Mouse (Mus musculus): Measurements from ENCODE around the gene Herc6. TPM values are rescaled to one million over a fixed set of nuclear protein-coding genes. Genes with fewer than 3 reads are reported as not detected.

The Herc6 gene
- polyA plus RNA-seq, 1 experiment: 25.0 TPM

- Histone ChIP-seq H3K4me3 (replicated peaks; ENCODE audit: control insufficient read depth, low read depth, low read length) (peak within 1 kb of the TSS; percentile 93), H3K27ac (ENCODE audit: control insufficient read depth, insufficient read depth, low read depth, low read length, poor library complexity) (peak within 1 kb of the TSS; percentile 94), H3K4me1 (ENCODE audit: control insufficient read depth, insufficient read depth, low read length) (no peaks in the 10 kb centered on the region)
- TF ChIP-seq POLR2A (IDR thresholded peaks at IDR 0.05; ENCODE audit: borderline replicate concordance, control insufficient read depth, low read depth, low read length) (peak; percentile 37; the same call in 1 of the 2 replicates), CTCF (IDR thresholded peaks at IDR 0.05; ENCODE audit: control insufficient read depth, insufficient read depth, low read length) (peak; percentile 17; the same call in 1 of the 2 replicates)
- under 1% methylated on average over 52 of the region's 52 CpGs for WGBS
These were observed 110.9 kb downstream of the Herc6 start, which contains the start of gene Pyurf for GRCm38 (mm10) chr6:57691467-57692261. Gene Pyurf (minus strand): TSS chr6:57692078.

DNA sequence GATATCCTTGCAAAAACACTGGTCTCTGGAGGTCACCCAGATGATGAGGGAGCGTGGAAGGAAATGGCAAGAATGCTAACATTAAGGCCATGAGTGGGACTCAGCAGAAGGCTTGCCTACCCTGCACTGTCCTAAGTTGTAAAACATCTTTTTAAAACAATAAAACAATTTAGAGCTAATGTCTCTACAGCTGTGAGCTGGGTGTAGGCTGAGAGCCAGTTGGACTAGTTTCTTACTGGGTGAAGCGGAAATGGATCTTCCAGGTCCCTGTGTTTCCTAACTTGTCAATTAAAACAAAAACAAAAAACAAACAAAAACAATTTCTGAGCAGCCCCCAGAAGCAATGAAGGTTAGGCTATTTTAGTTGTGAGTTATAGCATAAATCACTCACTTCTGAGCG is 112.3 kb downstream of the Herc6 start:
- no peaks in the 10 kb centered on the region for H3K4me1 ChIP-seq (ENCODE audit: control insufficient read depth, insufficient read depth, low read length)
- H3K27ac ChIP-seq (ENCODE audit: control insufficient read depth, insufficient read depth, low read depth, low read length, poor library complexity): no peak overlapping the region
- TF ChIP-seq POLR2A (IDR thresholded peaks at IDR 0.05; ENCODE audit: borderline replicate concordance, control insufficient read depth, low read depth, low read length) (no peak), CTCF (IDR thresholded peaks at IDR 0.05; ENCODE audit: control insufficient read depth, insufficient read depth, low read length) (no peak)
- WGBS: 85% methylated on average over 3 of the region's 3 CpGs
- no peak overlapping the region for H3K4me3 ChIP-seq (replicated peaks; ENCODE audit: control insufficient read depth, low read depth, low read length)

- 71% methylated on average over 4 of the region's 4 CpGs for WGBS
- H3K4me3 ChIP-seq (replicated peaks; ENCODE audit: control insufficient read depth, low read depth, low read length): no peak overlapping the region
- peaks cover 2% of the 10 kb centered on the region; the same call in 1 of the 2 replicates for H3K4me1 ChIP-seq (ENCODE audit: control insufficient read depth, insufficient read depth, low read length)
- H3K27ac ChIP-seq (ENCODE audit: control insufficient read depth, insufficient read depth, low read depth, low read length, poor library complexity): no peak overlapping the region
- no peak for TF ChIP-seq POLR2A (IDR thresholded peaks at IDR 0.05; ENCODE audit: borderline replicate concordance, control insufficient read depth, low read depth, low read length)
- no peak for TF ChIP-seq CTCF (IDR thresholded peaks at IDR 0.05; ENCODE audit: control insufficient read depth, insufficient read depth, low read length)
These were observed 120.9 kb downstream of the Herc6 start for GRCm38 (mm10) chr6:57701686-57702085.

GRCm38 (mm10) chr6:57702376-57702742 is 121.6 kb downstream of the Herc6 start, which contains the start of gene Lancl2:
Gene Lancl2 (plus strand): TSS chr6:57702540.
- Histone ChIP-seq H3K27ac (ENCODE audit: control insufficient read depth, insufficient read depth, low read depth, low read length, poor library complexity) (peak within 1 kb of the TSS; percentile 93), H3K4me3 (replicated peaks; ENCODE audit: control insufficient read depth, low read depth, low read length) (peak within 1 kb of the TSS; percentile 72), H3K4me1 (ENCODE audit: control insufficient read depth, insufficient read depth, low read length) (peaks cover 2% of the 10 kb centered on the region; the same call in 1 of the 2 replicates)
- WGBS: under 1% methylated on average over 10 of the region's 10 CpGs
- no peak for TF ChIP-seq CTCF (IDR thresholded peaks at IDR 0.05; ENCODE audit: control insufficient read depth, insufficient read depth, low read length)
- no peak for TF ChIP-seq POLR2A (IDR thresholded peaks at IDR 0.05; ENCODE audit: borderline replicate concordance, control insufficient read depth, low read depth, low read length)

GRCm38 (mm10) chr6:57702743-57703499 is 122.1 kb downstream of the Herc6 start:
- peaks cover 2% of the 10 kb centered on the region; the same call in 1 of the 2 replicates for H3K4me1 ChIP-seq (ENCODE audit: control insufficient read depth, insufficient read depth, low read length)
- peak; percentile 91 for TF ChIP-seq POLR2A (IDR thresholded peaks at IDR 0.05; ENCODE audit: borderline replicate concordance, control insufficient read depth, low read depth, low read length)
- no peak for TF ChIP-seq CTCF (IDR thresholded peaks at IDR 0.05; ENCODE audit: control insufficient read depth, insufficient read depth, low read length)
- under 1% methylated on average over 59 of the region's 59 CpGs for WGBS
- H3K27ac ChIP-seq (ENCODE audit: control insufficient read depth, insufficient read depth, low read depth, low read length, poor library complexity): peak overlapping the region; percentile 93
- H3K4me3 ChIP-seq (replicated peaks; ENCODE audit: control insufficient read depth, low read depth, low read length): peak overlapping the region; percentile 72

- H3K27ac ChIP-seq (ENCODE audit: control insufficient read depth, insufficient read depth, low read depth, low read length, poor library complexity): peak overlapping the region; percentile 24; the same call in 1 of the 2 replicates
- WGBS: 3% methylated on average over 2 of the region's 2 CpGs
- peaks cover 2% of the 10 kb centered on the region; the same call in 1 of the 2 replicates for H3K4me1 ChIP-seq (ENCODE audit: control insufficient read depth, insufficient read depth, low read length)
- TF ChIP-seq CTCF (IDR thresholded peaks at IDR 0.05; ENCODE audit: control insufficient read depth, insufficient read depth, low read length): no peak
- TF ChIP-seq POLR2A (IDR thresholded peaks at IDR 0.05; ENCODE audit: borderline replicate concordance, control insufficient read depth, low read depth, low read length): no peak
- H3K4me3 ChIP-seq (replicated peaks; ENCODE audit: control insufficient read depth, low read depth, low read length): peak overlapping the region; percentile 72
These were observed 122.9 kb downstream of the Herc6 start for GRCm38 (mm10) chr6:57703703-57704102.

DNA sequence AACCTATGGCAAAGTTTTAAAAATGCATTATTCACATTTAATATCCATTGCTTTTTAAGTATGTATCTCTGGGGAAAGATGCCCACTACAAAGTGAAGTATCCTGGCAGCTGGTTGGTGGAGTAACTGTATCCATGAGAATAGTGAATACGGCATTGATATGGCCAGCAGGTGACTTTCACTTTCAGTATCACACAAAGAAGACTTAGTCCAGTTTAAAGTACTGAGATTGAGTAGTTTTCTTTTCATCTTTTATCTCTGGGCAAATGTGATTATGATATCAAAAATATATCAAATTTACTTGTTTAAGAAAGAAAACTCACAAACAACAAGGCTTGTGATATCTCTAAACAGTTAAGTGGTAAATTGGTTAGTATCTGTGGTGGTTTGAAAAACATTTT is 125.9 kb downstream of the Herc6 start:
- Histone ChIP-seq H3K4me3 (replicated peaks; ENCODE audit: control insufficient read depth, low read depth, low read length) (no peak overlapping the region), H3K4me1 (ENCODE audit: control insufficient read depth, insufficient read depth, low read length) (peaks cover 2% of the 10 kb centered on the region), H3K27ac (ENCODE audit: control insufficient read depth, insufficient read depth, low read depth, low read length, poor library complexity) (no peak overlapping the region)
- TF ChIP-seq CTCF (IDR thresholded peaks at IDR 0.05; ENCODE audit: control insufficient read depth, insufficient read depth, low read length) (no peak), POLR2A (IDR thresholded peaks at IDR 0.05; ENCODE audit: borderline replicate concordance, control insufficient read depth, low read depth, low read length) (no peak)
- 13% methylated on average over 1 of the region's 1 CpGs for WGBS

- TF ChIP-seq CTCF (IDR thresholded peaks at IDR 0.05; ENCODE audit: control insufficient read depth, insufficient read depth, low read length): no peak
- TF ChIP-seq POLR2A (IDR thresholded peaks at IDR 0.05; ENCODE audit: borderline replicate concordance, control insufficient read depth, low read depth, low read length): no peak
- Histone ChIP-seq H3K4me3 (replicated peaks; ENCODE audit: control insufficient read depth, low read depth, low read length) (no peak overlapping the region), H3K27ac (ENCODE audit: control insufficient read depth, insufficient read depth, low read depth, low read length, poor library complexity) (no peak overlapping the region), H3K4me1 (ENCODE audit: control insufficient read depth, insufficient read depth, low read length) (peaks cover 2% of the 10 kb centered on the region)
- WGBS: 7% methylated on average over 1 of the region's 1 CpGs
These were observed 130.9 kb downstream of the Herc6 start for GRCm38 (mm10) chr6:57711726-57712125.

Other genes starting within 250 kb of the Herc6 start
- gene Vmn1r17, start 217.3 kb upstream of the Herc6 start, polyA plus RNA-seq (2011; ENCODE audit: insufficient read depth, insufficient read length, low replicate concordance, missing spikeins): not detected in 2 replicates
- not detected in 2 replicates for gene Vmn1r18, start 185.2 kb upstream of the Herc6 start, polyA plus RNA-seq (2011; ENCODE audit: insufficient read depth, insufficient read length, low replicate concordance, missing spikeins)
- not detected in 2 replicates for gene Vmn1r19, start 177.2 kb upstream of the Herc6 start, polyA plus RNA-seq (2011; ENCODE audit: insufficient read depth, insufficient read length, low replicate concordance, missing spikeins)
- gene Vmn1r20, start 152.1 kb upstream of the Herc6 start, polyA plus RNA-seq (2011; ENCODE audit: insufficient read depth, insufficient read length, low replicate concordance, missing spikeins): not detected in 2 replicates
- gene Ppm1k, start 45.5 kb upstream of the Herc6 start, polyA plus RNA-seq (2011; ENCODE audit: insufficient read depth, insufficient read length, low replicate concordance, missing spikeins): 1.4 and 3.0 TPM in 2 replicates
- 2.3 and 4.1 TPM in 2 replicates for gene Pyurf, start 111.1 kb downstream of the Herc6 start, polyA plus RNA-seq (2011; ENCODE audit: insufficient read depth, insufficient read length, low replicate concordance, missing spikeins)
- gene Lancl2, start 121.5 kb downstream of the Herc6 start, polyA plus RNA-seq (2011; ENCODE audit: insufficient read depth, insufficient read length, low replicate concordance, missing spikeins): 6.5 and 12.2 TPM in 2 replicates
- 53.6 and 71.9 TPM in 2 replicates for gene Vopp1, start 244.2 kb downstream of the Herc6 start, polyA plus RNA-seq (2011; ENCODE audit: insufficient read depth, insufficient read length, low replicate concordance, missing spikeins)

Data from bone marrow, adult 2 months (tissue).